Mouse (Mus musculus) forebrain, postnatal 0 days (tissue): Measurements from ENCODE around the gene Ap1m1. TPM values are rescaled to one million over a fixed set of nuclear protein-coding genes. Genes with fewer than 3 reads are reported as not detected.

ENCODE experiments used
- ATAC-seq: fragments of 200-750 bp; cut with Nextera tagmentation; 2 replicates; pipeline ENCODE4 v1.8.0; 2017; ENCODE audit warnings: mild to moderate bottlenecking, moderate library complexity
- DNase-seq: peaks from one replicate; pipeline ENCODE4 v3.0.0-alpha.2; 2015
- H3K27ac ChIP-seq: fragments of 300-500 bp; sonication (generic); 2 replicates; pipeline ENCODE4 v1.5.1; 2014; ENCODE audit warnings: low read depth, mild to moderate bottlenecking, antibody characterized with exemption, low read length, moderate library complexity, mixed read lengths
- H3K27me3 ChIP-seq: fragments of 300-500 bp; sonication (generic); 2 replicates; pipeline ENCODE4 v1.6.1; 2014; ENCODE audit warnings: mild to moderate bottlenecking, low read length, mixed read lengths; ENCODE audit not compliant: insufficient read depth
- H3K36me3 ChIP-seq: fragments of 300-500 bp; sonication (generic); 2 replicates; pipeline ENCODE4 v1.6.1; 2014; ENCODE audit warnings: mild to moderate bottlenecking, moderate library complexity; ENCODE audit not compliant: insufficient read depth
- H3K4me1 ChIP-seq: fragments of 300-500 bp; sonication (generic); 2 replicates; pipeline ENCODE4 v1.6.1; 2014; ENCODE audit warnings: antibody characterized with exemption; ENCODE audit not compliant: insufficient read depth
- H3K4me2 ChIP-seq: fragments of 300-500 bp; sonication (generic); 2 replicates; pipeline ENCODE4 v1.6.1; 2014; ENCODE audit warnings: low read depth, mild to moderate bottlenecking, moderate library complexity
- H3K4me3 ChIP-seq: fragments of 300-500 bp; sonication (generic); 2 replicates; pipeline ENCODE4 v1.5.1; 2014; ENCODE audit warnings: low read depth, low read length, mixed read lengths
- H3K9ac ChIP-seq: fragments of 300-500 bp; sonication (generic); 2 replicates; pipeline ENCODE4 v1.6.1; 2014; ENCODE audit warnings: mild to moderate bottlenecking
- H3K9me3 ChIP-seq: fragments of 300-500 bp; sonication (generic); 2 replicates; pipeline ENCODE4 v1.6.1; 2016; ENCODE audit warnings: low read length
- CTCF ChIP-seq: sonication (generic); IDR thresholded peaks from 2 replicates; pipeline ENCODE4 v1.5.1; 2016; ENCODE audit warnings: antibody characterized with exemption, control low read depth, low read depth
- WGBS: fragments of 180-500 bp; shearing (Covaris S2); extraction: QIAGEN DNeasy Blood & Tissue Kit; methylation state at CpG from one replicate; pipeline ENCODE4 v1.1.7; 2014; 5-methylcytosine and 5-hydroxymethylcytosine counted together
- polyA plus RNA-seq: library from polyadenylated mRNA; unstranded; fragments of >200 nt; fragmentation: Nextera tagmentation; extraction: Ambion mirVana; gene quantifications from 2 replicates; pipeline ENCODE4 v1.2.1, GENCODE M21; 2015
- total RNA-seq: library from RNA; depleted of rRNA; stranded (reverse); fragments of >200 nt; gene quantifications from 2 replicates; pipeline ENCODE4 v1.2.3, GENCODE M21; 2014

Ap1m1 gene
- total and polyA plus RNA-seq, 2 experiments from 2014 or later = 74.8 to 243 TPM

DNA sequence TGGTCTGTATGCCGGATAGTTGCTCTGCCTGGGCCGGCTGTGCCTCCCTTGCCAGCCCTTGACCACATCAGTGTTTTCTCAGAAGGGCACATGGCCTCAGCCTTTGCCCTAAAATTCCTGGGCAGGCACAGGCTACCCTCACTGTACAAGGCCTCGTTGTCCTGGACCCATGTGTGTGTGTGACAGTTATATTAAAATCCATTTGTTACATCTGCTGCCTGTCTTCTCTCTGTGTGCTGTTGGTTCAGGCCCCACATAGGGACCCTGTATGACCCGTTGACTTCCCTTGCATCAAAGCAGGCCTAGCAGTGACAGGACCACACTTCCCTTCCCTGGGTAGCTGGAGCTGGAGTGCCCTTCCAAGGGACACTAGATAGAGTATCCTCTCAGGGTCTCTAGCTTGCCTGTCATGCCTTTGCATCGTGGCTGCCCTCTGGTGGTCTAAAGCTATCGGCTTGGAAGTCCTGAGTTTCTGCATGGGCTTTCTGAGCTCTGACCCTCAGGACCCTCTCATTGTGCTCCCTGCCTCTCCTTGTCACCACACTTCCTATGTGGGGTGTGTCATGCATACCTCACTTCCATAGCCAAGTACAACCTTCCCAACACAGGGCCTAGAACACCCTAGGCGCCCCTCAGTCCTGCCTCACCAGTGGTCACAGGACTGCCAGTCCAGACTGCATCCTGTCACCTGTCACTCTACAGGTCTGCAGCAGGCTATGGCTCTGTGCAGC is 17.5 kb downstream of the Ap1m1 start:
- no peak overlapping the region for H3K9ac ChIP-seq
- ATAC-seq = peak; percentile 44
- no peak overlapping the region for H3K4me3 ChIP-seq
- H3K27ac ChIP-seq = no peak overlapping the region
- no peaks in the 10 kb centered on the region for H3K4me1 ChIP-seq
- no peak overlapping the region for H3K4me2 ChIP-seq
- WGBS = 47% methylated on average over 7 of the region's 7 CpGs
- peak; percentile 75 for TF ChIP-seq CTCF
- DNase-seq = peak; percentile 43
- H3K36me3 ChIP-seq = peaks cover 43% of the 10 kb centered on the region
- no peaks in the 10 kb centered on the region for H3K27me3 ChIP-seq
- no peaks in the 10 kb centered on the region for H3K9me3 ChIP-seq

DNA sequence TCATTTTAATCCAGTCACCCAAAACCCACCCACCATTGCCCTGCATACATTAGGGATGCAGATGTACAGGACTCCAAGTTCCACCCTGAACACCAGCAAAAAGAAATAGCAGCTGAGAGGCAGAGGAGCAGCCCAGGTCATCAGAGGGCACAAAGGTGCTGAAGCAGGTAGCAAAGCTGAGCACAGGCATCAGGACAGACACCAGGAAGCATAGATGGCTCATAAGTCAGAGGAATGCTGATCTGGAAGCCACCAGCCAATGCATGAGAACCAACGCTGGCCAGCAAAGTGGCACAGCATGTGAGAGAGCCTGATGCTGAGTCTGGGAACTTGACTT is 18.1 kb downstream of the Ap1m1 start:
- Histone ChIP-seq H3K27ac (no peak overlapping the region), H3K9ac (no peak overlapping the region), H3K27me3 (no peaks in the 10 kb centered on the region), H3K4me2 (no peak overlapping the region), H3K4me1 (no peaks in the 10 kb centered on the region), H3K36me3 (peaks cover 38% of the 10 kb centered on the region), H3K9me3 (no peaks in the 10 kb centered on the region), H3K4me3 (no peak overlapping the region)
- no peak for TF ChIP-seq CTCF
- WGBS = 80% methylated on average over 1 of the region's 1 CpGs
- DNase-seq (no peak), ATAC-seq (no peak)

DNA sequence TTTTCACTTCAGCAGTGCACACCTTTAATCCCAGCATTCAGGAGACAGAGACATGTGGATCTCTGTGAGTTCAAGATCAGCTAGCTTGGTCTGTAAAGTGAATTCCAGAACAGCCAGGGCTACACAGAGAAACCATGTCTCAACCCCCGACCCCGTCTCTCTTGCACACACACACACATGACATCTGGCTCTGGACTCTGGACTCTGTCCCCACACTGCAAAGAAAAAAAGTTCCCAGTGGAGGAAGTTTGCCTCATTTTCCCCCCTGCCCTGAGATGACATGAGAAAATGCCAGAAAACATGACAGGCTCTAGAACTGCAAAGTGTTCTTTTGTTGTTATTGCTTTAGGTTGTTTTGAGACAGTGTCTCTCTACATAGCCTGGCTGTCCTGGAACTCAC is 20.0 kb downstream of the Ap1m1 start:
- ATAC-seq = no peak

DNA sequence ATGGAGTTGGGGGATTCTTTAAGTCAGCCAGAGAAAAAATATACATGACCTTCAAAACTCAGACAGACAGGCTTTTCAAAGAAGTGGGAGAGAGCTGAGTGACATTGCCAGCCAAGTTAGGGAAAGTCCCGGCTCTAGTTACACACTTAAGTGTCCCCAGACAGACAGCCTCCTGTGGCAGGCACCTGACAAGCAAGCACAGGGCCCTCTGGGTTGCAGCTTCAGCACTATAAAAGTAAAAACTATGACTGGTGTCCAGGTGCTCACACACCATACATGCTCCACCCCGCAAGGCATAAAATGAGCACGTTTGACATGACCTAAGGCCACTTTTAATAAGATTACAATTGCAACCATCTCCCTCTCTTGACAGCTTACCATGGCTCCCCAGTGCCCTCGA is 20.8 kb downstream of the Ap1m1 start:
- H3K4me3 ChIP-seq = no peak overlapping the region
- H3K27me3 ChIP-seq = no peaks in the 10 kb centered on the region
- no peak overlapping the region for H3K9ac ChIP-seq
- DNase-seq = no peak
- H3K9me3 ChIP-seq = no peaks in the 10 kb centered on the region
- TF ChIP-seq CTCF = no peak
- peaks cover 12% of the 10 kb centered on the region for H3K36me3 ChIP-seq
- no peak overlapping the region for H3K27ac ChIP-seq
- H3K4me1 ChIP-seq = no peaks in the 10 kb centered on the region
- no peak for ATAC-seq
- WGBS = 68% methylated on average over 4 of the region's 4 CpGs
- no peak overlapping the region for H3K4me2 ChIP-seq

More for the DNA sequence above, 20.0 kb downstream of the Ap1m1 start:
- no peaks in the 10 kb centered on the region for H3K9me3 ChIP-seq
- H3K27me3 ChIP-seq = no peaks in the 10 kb centered on the region
- no peak for DNase-seq
- no peak overlapping the region for H3K27ac ChIP-seq
- no peak overlapping the region for H3K9ac ChIP-seq
- no peak overlapping the region for H3K4me2 ChIP-seq
- H3K4me3 ChIP-seq = no peak overlapping the region
- TF ChIP-seq CTCF = no peak
- H3K4me1 ChIP-seq = no peaks in the 10 kb centered on the region
- WGBS = 81% methylated on average over 2 of the region's 2 CpGs
- peaks cover 19% of the 10 kb centered on the region for H3K36me3 ChIP-seq

DNA sequence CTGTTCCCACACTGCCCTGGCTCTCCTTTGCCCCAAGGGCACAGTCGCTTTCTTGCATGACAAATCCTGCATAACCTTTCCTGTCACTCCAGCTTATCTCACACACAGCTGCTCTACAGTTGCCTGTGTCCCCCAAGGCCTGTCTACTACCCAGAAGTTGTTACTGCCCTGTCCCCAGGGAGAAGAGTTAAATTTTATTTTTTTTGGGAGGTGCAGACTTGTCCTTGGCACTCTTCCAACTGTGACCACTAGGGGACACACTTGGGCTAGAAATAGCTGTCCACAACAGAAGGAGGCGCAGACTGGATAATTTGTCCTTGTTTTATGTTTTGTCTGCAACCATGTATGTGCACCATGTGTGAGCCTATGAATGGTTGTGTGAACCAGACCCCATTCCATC is 21.2 kb downstream of the Ap1m1 start:
- Histone ChIP-seq H3K4me3 (no peak overlapping the region), H3K4me1 (no peaks in the 10 kb centered on the region), H3K9me3 (no peaks in the 10 kb centered on the region), H3K4me2 (no peak overlapping the region), H3K36me3 (peaks cover 8% of the 10 kb centered on the region), H3K27me3 (no peaks in the 10 kb centered on the region), H3K9ac (no peak overlapping the region), H3K27ac (no peak overlapping the region)
- 37% methylated on average over 2 of the region's 2 CpGs for WGBS
- DNase-seq = peak; percentile 65
- TF ChIP-seq CTCF = peak; percentile 80
- peak; percentile 65 for ATAC-seq

DNA sequence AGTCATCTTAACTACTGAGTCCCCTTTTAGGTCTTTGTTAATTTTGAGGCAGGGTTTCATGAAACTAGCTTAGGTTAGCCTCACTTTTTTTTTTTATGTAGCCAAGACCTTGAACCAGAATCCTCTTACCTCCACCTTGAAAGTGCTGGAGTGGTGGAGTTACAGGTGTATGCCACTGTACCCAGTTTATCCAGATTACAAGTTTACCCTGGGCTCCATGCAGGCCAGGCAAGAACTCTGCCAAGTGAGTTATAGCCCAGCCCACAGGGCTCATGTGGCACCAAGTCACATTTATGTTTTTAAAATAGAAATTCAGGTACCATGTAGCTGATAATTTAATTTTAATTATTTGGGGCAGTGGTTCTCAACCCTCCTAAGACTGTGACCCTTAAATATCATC is 21.6 kb downstream of the Ap1m1 start:
- no peaks in the 10 kb centered on the region for H3K27me3 ChIP-seq
- no peaks in the 10 kb centered on the region for H3K4me1 ChIP-seq
- DNase-seq = no peak
- no peak overlapping the region for H3K27ac ChIP-seq
- no peak overlapping the region for H3K9ac ChIP-seq
- no peaks in the 10 kb centered on the region for H3K9me3 ChIP-seq
- no peak for ATAC-seq
- H3K4me3 ChIP-seq = no peak overlapping the region
- H3K4me2 ChIP-seq = no peak overlapping the region
- H3K36me3 ChIP-seq = peaks cover 7% of the 10 kb centered on the region; the same call in 1 of the 2 replicates
- TF ChIP-seq CTCF = no peak

DNA sequence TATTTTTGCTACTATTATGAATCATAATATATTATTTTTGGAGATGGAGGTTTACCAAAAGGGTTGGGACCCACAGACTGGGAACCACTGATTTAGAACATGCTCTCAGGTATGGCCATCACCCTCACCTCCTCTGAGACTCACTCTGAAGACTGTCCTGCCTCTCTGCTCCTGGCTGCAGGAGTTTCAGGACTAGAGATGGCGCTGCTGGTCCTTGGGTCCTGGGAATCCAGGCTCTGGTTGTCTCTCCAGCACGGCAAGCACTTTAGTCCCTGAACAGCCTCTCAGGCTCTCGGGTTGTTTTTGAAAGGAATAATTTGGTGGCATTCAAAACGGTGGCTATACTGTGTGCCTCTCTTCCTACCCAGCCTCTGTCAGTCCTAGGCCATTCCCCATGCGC is 22.1 kb downstream of the Ap1m1 start:
- H3K9me3 ChIP-seq = no peaks in the 10 kb centered on the region
- ATAC-seq = no peak
- no peak overlapping the region for H3K9ac ChIP-seq
- no peak overlapping the region for H3K4me3 ChIP-seq
- no peaks in the 10 kb centered on the region for H3K4me1 ChIP-seq
- 49% methylated on average over 5 of the region's 5 CpGs for WGBS
- H3K27me3 ChIP-seq = no peaks in the 10 kb centered on the region
- DNase-seq = no peak
- H3K36me3 ChIP-seq = peaks cover 4% of the 10 kb centered on the region; the same call in 1 of the 2 replicates
- TF ChIP-seq CTCF = peak; percentile 48
- H3K27ac ChIP-seq = no peak overlapping the region
- no peak overlapping the region for H3K4me2 ChIP-seq
